Mouse (Mus musculus) left cerebral cortex, postnatal 10 days (tissue): ENCODE data around the gene Wnt9a. TPM values are rescaled to one million over a fixed set of nuclear protein-coding genes. Genes with fewer than 3 reads are reported as not detected.
"Not testable (repeated sequence)": the region's sequence is repeated elsewhere in the genome, so short reads cannot be mapped to it uniquely, and the experiment has no call there.

Source experiments
- DNase-seq, 2 experiments: peaks; one replicate each; pipeline ENCODE4 v3.0.0; 2021 to 2022; ENCODE audit warnings: low spot score in 2 of 2, mixed read lengths in 1 of 2; ENCODE audit errors: extremely low spot score in 1 of 2
- intact Hi-C: fragments of 180-260 bp; cut with DNase I; formaldehyde crosslinking; loops from one replicate; pipeline ENCODE4 v1.15.1; 2025
- total RNA-seq, 2 experiments: library from RNA; stranded (reverse); gene quantifications; 2 replicates each; pipeline ENCODE4 v1.2.3; 2021

Gene Wnt9a
- total RNA-seq, 2 experiments from 2014 or later, result 14.0 to 15.2 TPM

GRCm38 (mm10) chr11:59300185-59300584 lies 6.5 kb upstream of the Wnt9a start:
- DNase-seq, result peak in 1 of 2 experiments; percentile 54
- intact Hi-C loops, result loop anchor here (10.0 kb wide), 1 partner anchor 125 kb away; no protein-coding TSS in a partner anchor

- intact Hi-C loops, result loop anchor here (10.0 kb wide), 1 partner anchor 124 kb away; no protein-coding TSS in a partner anchor
Observed at GRCm38 (mm10) chr11:59301053-59301452, 5.7 kb upstream of the Wnt9a start.

GRCm38 (mm10) chr11:59302700-59303569 lies 3.8 kb upstream of the Wnt9a start:
- intact Hi-C loops, result loop anchor here (10.0 kb wide), 1 partner anchor 122 kb away; no protein-coding TSS in a partner anchor
- peak; percentile 89 to 93 for DNase-seq

More at GRCm38 (mm10) chr11:59301053-59301452, 5.7 kb upstream of the Wnt9a start:
- not testable (repeated sequence) for DNase-seq

DNA sequence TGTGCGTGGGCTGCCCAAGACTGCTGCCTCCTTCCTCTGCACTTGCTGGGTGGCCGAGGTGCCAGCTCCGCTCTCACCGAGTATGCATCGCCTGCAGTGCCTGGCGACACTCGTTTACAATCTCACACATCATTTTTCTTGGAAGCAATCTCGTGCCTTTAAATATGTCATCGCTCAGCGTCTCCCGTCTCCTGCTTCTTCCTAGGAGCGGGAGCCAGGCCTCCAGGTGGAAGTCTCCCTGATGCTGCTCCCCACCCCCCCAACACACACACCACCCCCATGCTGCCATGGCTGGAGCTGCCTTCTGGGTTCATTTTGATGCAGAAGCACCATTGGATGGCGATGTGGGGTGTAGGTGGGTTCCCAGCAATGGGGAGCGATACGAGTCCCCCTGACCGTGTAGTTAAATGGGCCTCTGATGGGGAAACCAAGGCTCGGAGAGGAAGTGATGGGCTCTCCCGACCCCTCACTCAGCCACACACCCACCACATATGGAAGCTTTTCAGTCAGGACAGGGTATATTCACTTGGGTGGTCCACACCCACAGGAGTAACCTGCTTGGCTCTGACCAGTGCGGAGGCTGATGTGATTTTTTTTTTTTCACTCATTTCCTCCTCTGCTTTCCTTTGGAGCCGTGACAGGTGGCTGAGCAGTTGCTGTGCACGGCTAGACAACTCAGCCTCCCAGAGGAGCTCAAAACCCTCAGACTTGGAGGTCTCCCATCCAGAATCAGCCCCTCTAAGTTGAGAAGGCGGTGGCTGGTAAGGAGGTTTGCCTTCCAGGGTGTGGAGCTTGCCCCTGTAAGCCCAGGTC lies 1.5 kb upstream of the Wnt9a start:
- intact Hi-C loops, result loop anchor here (10.0 kb wide), 1 partner anchor 120 kb away; no protein-coding TSS in a partner anchor
- peak in 1 of 2 experiments; percentile 58 for DNase-seq

GRCm38 (mm10) chr11:59305821-59306215 lies 910 bp upstream of the Wnt9a start:
- intact Hi-C loops, result loop anchor here (2.0 to 10.0 kb wide), 2 partner anchors 119 to 177 kb away; no protein-coding TSS in a partner anchor
- peak in 1 of 2 experiments; percentile 56 for DNase-seq

DNA sequence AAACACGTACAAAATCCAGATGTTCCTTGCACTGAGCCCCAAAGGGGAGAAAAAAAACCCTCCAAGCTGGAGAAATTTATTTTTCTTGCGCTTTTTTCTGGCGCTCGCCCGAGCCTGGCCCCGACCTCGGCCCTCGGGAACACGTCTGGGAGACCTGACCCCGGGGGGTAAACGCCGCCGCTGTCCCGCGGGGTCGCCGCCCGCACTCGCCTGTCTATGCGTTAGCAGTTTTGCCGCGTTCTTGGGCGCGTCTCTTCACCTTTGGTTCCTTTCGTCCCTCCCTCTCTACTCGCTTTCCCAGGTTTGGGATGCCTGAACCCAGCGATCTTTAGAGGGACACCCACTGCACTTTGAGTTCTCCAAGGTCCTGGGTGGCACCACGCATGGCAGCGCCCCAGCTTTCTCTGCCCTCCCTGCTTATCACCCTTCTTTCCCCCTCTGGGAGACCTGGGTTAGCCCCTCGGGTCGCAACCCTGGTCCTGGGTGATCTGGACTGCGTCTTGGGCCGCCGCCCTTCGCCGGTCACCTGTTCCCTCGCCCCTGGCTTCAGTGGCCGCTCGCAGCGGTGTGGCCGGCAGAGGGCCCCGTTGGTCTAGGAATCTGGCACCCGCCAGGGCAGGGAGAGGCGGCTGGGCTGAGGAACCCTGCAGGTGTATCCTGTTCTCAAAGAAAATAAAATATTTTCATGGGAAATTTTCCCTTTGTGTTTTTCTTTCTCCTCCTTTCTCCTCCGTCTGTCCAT lies 865 bp downstream of the Wnt9a start:
- peak in 1 of 2 experiments; percentile 89 for DNase-seq
- intact Hi-C loops, result loop anchor here (2.0 to 10.0 kb wide), 2 partner anchors 117 to 175 kb away; no protein-coding TSS in a partner anchor

GRCm38 (mm10) chr11:59308164-59308542 lies 1.4 kb downstream of the Wnt9a start:
- peak in 1 of 2 experiments; percentile 52 for DNase-seq
- intact Hi-C loops, result loop anchor here (10.0 kb wide), 1 partner anchor 117 kb away; no protein-coding TSS in a partner anchor

- no peak for DNase-seq
- intact Hi-C loops, result loop anchor here (10.0 kb wide), 1 partner anchor 116 kb away; no protein-coding TSS in a partner anchor
Observed at GRCm38 (mm10) chr11:59308625-59309024, 1.9 kb downstream of the Wnt9a start.

GRCm38 (mm10) chr11:59309106-59309805 lies 2.5 kb downstream of the Wnt9a start:
- peak in 1 of 2 experiments; percentile 72 for DNase-seq
- intact Hi-C loops, result loop anchor here (10.0 kb wide), 1 partner anchor 116 kb away; no protein-coding TSS in a partner anchor

GRCm38 (mm10) chr11:59309976-59310375 lies 3.2 kb downstream of the Wnt9a start:
- DNase-seq, result no peak
- intact Hi-C loops, result loop anchor here (10.0 kb wide), 1 partner anchor 115 kb away; no protein-coding TSS in a partner anchor

- intact Hi-C loops, result no loop called here
- no peak for DNase-seq
Observed at GRCm38 (mm10) chr11:59312060-59312459, 5.3 kb downstream of the Wnt9a start.

- no peak for DNase-seq
- intact Hi-C loops, result no loop called here
Observed at GRCm38 (mm10) chr11:59312501-59312900, 5.8 kb downstream of the Wnt9a start.

- intact Hi-C loops, result no loop called here
- DNase-seq, result no peak
Observed at GRCm38 (mm10) chr11:59313029-59313811, 6.5 kb downstream of the Wnt9a start.

- intact Hi-C loops, result no loop called here
- peak in 1 of 2 experiments; percentile 61 for DNase-seq
Observed at GRCm38 (mm10) chr11:59313944-59314343, 7.2 kb downstream of the Wnt9a start.

GRCm38 (mm10) chr11:59316517-59316916 lies 9.8 kb downstream of the Wnt9a start:
- intact Hi-C loops, result no loop called here
- DNase-seq, result no peak

DNA sequence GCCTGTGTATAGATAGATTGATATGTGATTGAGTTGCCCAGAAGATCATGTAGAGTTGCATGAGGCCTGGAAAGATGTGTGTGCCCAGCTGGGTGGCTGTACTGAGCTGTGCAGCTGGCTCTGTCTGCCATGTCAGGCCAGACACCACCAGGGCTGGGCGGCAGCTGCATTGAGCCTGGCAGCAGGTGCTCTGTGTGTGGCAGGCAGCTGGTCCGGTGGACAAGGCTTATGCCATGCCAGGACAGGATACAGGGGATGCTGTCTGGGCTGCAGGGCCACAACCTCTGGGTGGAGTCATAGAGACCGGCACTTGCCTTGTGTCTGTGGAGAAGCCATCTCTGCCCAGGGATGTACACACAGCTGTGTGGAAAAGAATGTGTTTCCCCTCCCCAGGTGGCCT lies 16.3 kb downstream of the Wnt9a start:
- no peak for DNase-seq
- intact Hi-C loops, result no loop called here

GRCm38 (mm10) chr11:59324777-59325176 lies 18.0 kb downstream of the Wnt9a start:
- DNase-seq, result no peak
- intact Hi-C loops, result no loop called here
